Mouse (Mus musculus): ENCODE measurements around the gene Fmnl2.

DNA sequence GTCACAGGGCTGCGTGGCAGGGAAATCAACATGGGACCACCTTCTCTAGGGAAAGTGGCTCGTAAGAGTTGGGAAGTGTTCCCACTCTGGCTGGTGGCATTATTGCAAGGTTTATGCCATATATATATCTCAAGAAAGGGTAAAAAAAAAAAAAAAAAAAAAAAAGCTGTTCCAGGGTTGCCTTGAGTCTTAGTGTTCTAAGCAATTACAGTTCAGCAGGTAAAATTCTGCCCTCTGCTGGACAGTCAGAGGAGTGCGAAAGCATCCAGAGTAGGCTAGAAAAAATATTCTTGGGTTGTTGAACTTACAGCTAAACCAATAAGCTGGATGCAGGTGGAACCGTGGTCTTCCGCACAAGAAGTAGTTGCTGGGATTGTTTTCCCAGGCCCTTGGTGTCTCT is 264.1 kb downstream of the Fmnl2 start:
- TF ChIP-seq GATA1 (IDR thresholded peaks at IDR 0.05; ENCODE audit: borderline replicate concordance, low read length) (no peak), FLI1 (IDR thresholded peaks at IDR 0.05; ENCODE audit: low read length) (no peak)
